Mouse (Mus musculus) hindbrain, embryonic 11.5 days (tissue): ENCODE data around the gene Cap2. TPM values are rescaled to one million over a fixed set of nuclear protein-coding genes. Genes with fewer than 3 reads are reported as not detected.

Experiments
- ATAC-seq: fragments of 200-750 bp; cut with Nextera tagmentation; 2 replicates; pipeline ENCODE4 v1.8.0; 2017; ENCODE audit warnings: mild to moderate bottlenecking, moderate TSS enrichment, moderate library complexity; ENCODE audit not compliant: low FRiP score
- DNase-seq: peaks from one replicate; pipeline ENCODE4 v3.0.0-alpha.2; 2015; ENCODE audit warnings: low spot score
- H3K27ac ChIP-seq: fragments of 300-500 bp; sonication (generic); 2 replicates; pipeline ENCODE4 v1.5.1; 2014; ENCODE audit warnings: mild to moderate bottlenecking, low read depth, low read length
- H3K27me3 ChIP-seq: fragments of 300-500 bp; sonication (generic); 2 replicates; pipeline ENCODE4 v1.6.1; 2014; ENCODE audit warnings: mild to moderate bottlenecking, low read length, moderate library complexity, mixed read lengths; ENCODE audit not compliant: control insufficient read depth, insufficient read depth
- H3K36me3 ChIP-seq: fragments of 300-500 bp; sonication (generic); 2 replicates; pipeline ENCODE4 v1.6.1; 2014; ENCODE audit warnings: mild to moderate bottlenecking, low read length, moderate library complexity, mixed read lengths; ENCODE audit not compliant: control insufficient read depth, insufficient read depth
- H3K4me1 ChIP-seq: fragments of 300-500 bp; sonication (generic); replicated peaks from 2 replicates; pipeline ENCODE4 v1.6.1; 2014; ENCODE audit warnings: low read length, mixed read lengths; ENCODE audit not compliant: control insufficient read depth, insufficient read depth
- H3K4me2 ChIP-seq: fragments of 300-500 bp; sonication (generic); replicated peaks from 2 replicates; pipeline ENCODE4 v1.6.1; 2014; ENCODE audit warnings: mild to moderate bottlenecking, low read depth, low read length
- H3K4me3 ChIP-seq: fragments of 300-500 bp; sonication (generic); 2 replicates; pipeline ENCODE4 v1.5.1; 2014; ENCODE audit warnings: low read depth, low read length
- H3K9ac ChIP-seq: fragments of 300-500 bp; sonication (generic); 2 replicates; pipeline ENCODE4 v1.6.1; 2014; ENCODE audit warnings: low read depth, low read length
- H3K9me3 ChIP-seq: fragments of 300-500 bp; sonication (generic); 2 replicates; pipeline ENCODE4 v1.6.1; 2016; ENCODE audit warnings: low read length; ENCODE audit not compliant: control insufficient read depth
- WGBS: fragments of 180-500 bp; shearing (Covaris S2); extraction: QIAGEN DNeasy Blood & Tissue Kit; methylation state at CpG from one replicate; pipeline ENCODE4 v1.1.7; 2014; 5-methylcytosine and 5-hydroxymethylcytosine counted together
- polyA plus RNA-seq: library from polyadenylated mRNA; unstranded; fragments of >200 nt; fragmentation: Nextera tagmentation; extraction: Ambion mirVana; gene quantifications from 2 replicates; pipeline ENCODE4 v1.2.1, GENCODE M21; 2014

Cap2 gene
- polyA plus RNA-seq, 1 experiment from 2014 or later, result 7.1 TPM

DNA sequence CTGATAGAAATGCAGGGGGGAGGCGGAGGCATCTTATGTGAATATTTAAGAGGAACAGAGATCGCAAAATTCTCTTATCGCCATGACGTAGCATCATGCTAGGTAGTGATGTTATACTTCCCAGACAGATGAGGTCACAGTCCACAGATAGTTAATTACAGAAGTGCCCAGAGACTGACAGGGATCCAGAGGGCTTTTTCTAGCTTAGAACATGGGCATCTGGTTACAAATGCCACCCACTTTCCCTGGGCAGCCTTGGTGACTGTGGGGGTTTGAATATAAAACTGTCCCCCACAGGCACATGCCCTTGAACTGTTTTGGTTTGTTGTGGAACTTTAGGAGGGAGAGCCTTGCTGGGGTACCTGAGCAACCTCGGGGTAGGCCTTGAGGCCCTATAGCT is 87.0 kb downstream of the Cap2 start:
- Histone ChIP-seq H3K9me3 (no peaks in the 10 kb centered on the region), H3K36me3 (no peaks in the 10 kb centered on the region), H3K27me3 (no peaks in the 10 kb centered on the region), H3K4me3 (no peak overlapping the region), H3K4me2 (no peak overlapping the region), H3K4me1 (no peaks in the 10 kb centered on the region), H3K9ac (no peak overlapping the region), H3K27ac (no peak overlapping the region)
- no peak for ATAC-seq
- 89% methylated on average over 5 of the region's 5 CpGs for WGBS
- no peak for DNase-seq

DNA sequence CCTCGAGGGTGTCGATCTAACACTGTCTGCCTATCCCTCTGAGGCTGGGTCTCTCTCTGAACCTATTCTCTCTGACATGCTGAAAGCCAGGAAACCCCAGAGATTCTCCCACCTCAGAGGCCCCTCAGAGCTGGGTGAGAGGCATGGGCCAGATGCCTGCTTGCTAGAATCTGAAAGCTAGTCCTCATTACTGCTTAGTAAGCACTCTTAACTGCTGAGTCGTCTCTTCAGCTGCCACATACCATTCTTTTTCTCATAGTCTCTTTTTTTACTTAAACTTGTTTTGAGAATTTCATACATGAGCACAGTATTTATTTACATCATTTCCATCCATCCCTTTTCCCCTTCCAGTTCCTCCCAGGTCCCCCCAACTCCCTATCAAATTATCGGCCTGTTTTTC is 89.2 kb downstream of the Cap2 start:
- H3K27ac ChIP-seq, result no peak overlapping the region
- no peak overlapping the region for H3K4me2 ChIP-seq
- no peaks in the 10 kb centered on the region for H3K36me3 ChIP-seq
- H3K9me3 ChIP-seq, result no peaks in the 10 kb centered on the region
- no peak overlapping the region for H3K4me3 ChIP-seq
- no peaks in the 10 kb centered on the region for H3K4me1 ChIP-seq
- no peak overlapping the region for H3K9ac ChIP-seq
- WGBS, result 91% methylated on average over 4 of the region's 4 CpGs
- no peak for DNase-seq
- H3K27me3 ChIP-seq, result no peaks in the 10 kb centered on the region
- no peak for ATAC-seq

- 83% methylated on average over 5 of the region's 5 CpGs for WGBS
- no peak overlapping the region for H3K9ac ChIP-seq
- H3K36me3 ChIP-seq, result no peaks in the 10 kb centered on the region
- H3K9me3 ChIP-seq, result no peaks in the 10 kb centered on the region
- H3K4me1 ChIP-seq, result no peaks in the 10 kb centered on the region
- no peak for ATAC-seq
- no peak overlapping the region for H3K27ac ChIP-seq
- no peak overlapping the region for H3K4me3 ChIP-seq
- no peak for DNase-seq
- H3K4me2 ChIP-seq, result no peak overlapping the region
- no peaks in the 10 kb centered on the region for H3K27me3 ChIP-seq
Measured at GRCm38 (mm10) chr13:46600694-46601093, 99.0 kb downstream of the Cap2 start.

GRCm38 (mm10) chr13:46601386-46601785 is 99.7 kb downstream of the Cap2 start:
- Histone ChIP-seq H3K4me3 (no peak overlapping the region), H3K27me3 (no peaks in the 10 kb centered on the region), H3K36me3 (no peaks in the 10 kb centered on the region), H3K27ac (no peak overlapping the region), H3K9me3 (no peaks in the 10 kb centered on the region), H3K9ac (no peak overlapping the region), H3K4me1 (no peaks in the 10 kb centered on the region), H3K4me2 (no peak overlapping the region)
- WGBS, result 82% methylated on average over 2 of the region's 2 CpGs
- no peak for DNase-seq
- no peak for ATAC-seq

DNA sequence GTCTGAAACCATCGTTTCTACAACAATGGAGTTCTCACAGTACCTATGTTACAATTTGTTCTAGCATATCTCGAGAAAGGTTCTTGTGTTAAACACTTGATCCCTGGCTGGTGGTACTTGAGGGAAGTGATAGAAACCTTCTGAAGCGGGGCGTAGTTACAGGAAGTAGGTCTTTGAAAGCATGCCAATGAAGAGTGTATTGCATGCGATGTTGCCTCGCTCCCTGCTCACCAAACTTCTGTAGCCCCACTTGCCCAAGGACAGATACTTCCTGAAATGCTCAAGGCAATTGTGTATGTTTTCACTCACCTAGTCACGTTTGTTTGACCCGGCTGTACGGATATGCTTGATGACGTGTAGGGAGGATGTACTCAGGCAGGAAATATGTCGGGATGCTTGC is 101.0 kb downstream of the Cap2 start:
- DNase-seq, result no peak
- H3K4me1 ChIP-seq, result no peaks in the 10 kb centered on the region
- no peak overlapping the region for H3K4me2 ChIP-seq
- no peak for ATAC-seq
- WGBS, result 90% methylated on average over 11 of the region's 11 CpGs
- H3K27me3 ChIP-seq, result no peaks in the 10 kb centered on the region
- no peaks in the 10 kb centered on the region for H3K9me3 ChIP-seq
- H3K27ac ChIP-seq, result no peak overlapping the region
- no peak overlapping the region for H3K9ac ChIP-seq
- H3K4me3 ChIP-seq, result no peak overlapping the region
- no peaks in the 10 kb centered on the region for H3K36me3 ChIP-seq

DNA sequence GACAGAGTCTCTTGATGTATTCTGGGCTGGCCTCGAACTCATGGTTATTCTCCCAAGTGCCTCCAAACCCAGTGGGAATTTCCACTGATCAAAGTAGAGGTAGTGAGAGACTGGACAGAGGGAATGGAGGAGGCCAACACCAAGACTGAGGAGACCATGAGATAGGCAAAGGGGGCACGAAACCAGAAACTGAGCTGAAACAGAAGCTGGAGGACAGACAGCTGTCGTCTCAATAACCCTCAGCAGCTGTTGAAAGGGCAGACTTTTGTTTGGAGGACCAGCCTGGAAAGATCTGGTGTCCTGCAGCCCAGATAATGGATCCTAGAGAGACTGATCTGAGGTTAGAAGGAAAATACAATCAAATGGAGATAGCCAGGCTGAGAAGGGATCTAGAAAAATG is 109.4 kb downstream of the Cap2 start:
- no peak for DNase-seq
- no peaks in the 10 kb centered on the region for H3K9me3 ChIP-seq
- H3K27ac ChIP-seq, result no peak overlapping the region
- WGBS, result 70% methylated on average over 3 of the region's 3 CpGs
- ATAC-seq, result no peak
- H3K4me1 ChIP-seq, result no peaks in the 10 kb centered on the region
- H3K36me3 ChIP-seq, result no peaks in the 10 kb centered on the region
- H3K4me2 ChIP-seq, result no peak overlapping the region
- H3K9ac ChIP-seq, result no peak overlapping the region
- H3K4me3 ChIP-seq, result no peak overlapping the region
- no peaks in the 10 kb centered on the region for H3K27me3 ChIP-seq

GRCm38 (mm10) chr13:46613694-46614272 is 112.1 kb downstream of the Cap2 start:
- Histone ChIP-seq H3K9me3 (no peaks in the 10 kb centered on the region), H3K4me1 (no peaks in the 10 kb centered on the region), H3K27ac (no peak overlapping the region), H3K9ac (no peak overlapping the region), H3K27me3 (no peaks in the 10 kb centered on the region), H3K36me3 (no peaks in the 10 kb centered on the region), H3K4me3 (no peak overlapping the region), H3K4me2 (no peak overlapping the region)
- WGBS, result 86% methylated on average over 6 of the region's 6 CpGs
- DNase-seq, result no peak
- ATAC-seq, result no peak

GRCm38 (mm10) chr13:46616673-46617362 is 115.2 kb downstream of the Cap2 start:
- no peak overlapping the region for H3K9ac ChIP-seq
- ATAC-seq (no peak), DNase-seq (no peak)
- H3K27ac ChIP-seq, result no peak overlapping the region
- no peaks in the 10 kb centered on the region for H3K36me3 ChIP-seq
- no peaks in the 10 kb centered on the region; the same call in 1 of the 2 replicates for H3K4me1 ChIP-seq
- H3K27me3 ChIP-seq, result no peaks in the 10 kb centered on the region
- H3K9me3 ChIP-seq, result no peaks in the 10 kb centered on the region
- H3K4me2 ChIP-seq, result no peak overlapping the region
- 76% methylated on average over 19 of the region's 19 CpGs for WGBS
- no peak overlapping the region for H3K4me3 ChIP-seq

DNA sequence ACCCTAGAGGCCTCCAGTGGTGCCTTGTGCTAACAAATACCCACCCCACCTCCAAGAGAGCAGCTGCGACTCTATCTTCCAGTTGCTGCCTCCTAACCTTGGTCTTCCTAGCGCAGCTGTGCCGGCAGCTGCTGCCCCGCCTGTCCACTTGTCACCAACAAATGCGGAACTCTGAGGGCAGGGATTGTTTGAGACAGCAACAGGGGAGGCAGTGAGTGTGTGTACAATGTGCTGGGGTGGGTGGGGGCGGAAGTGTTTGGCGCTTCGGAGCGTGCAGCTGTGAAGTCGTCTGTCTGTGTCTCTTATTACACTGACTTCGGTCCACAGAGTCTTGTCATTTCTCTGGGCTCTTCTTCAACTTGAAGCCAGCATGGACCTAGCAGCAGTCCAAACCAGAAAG is 118.0 kb downstream of the Cap2 start:
- 28% methylated on average over 11 of the region's 11 CpGs for WGBS
- no peak for ATAC-seq
- peak; percentile 46 for DNase-seq

More for the DNA sequence above, 118.0 kb downstream of the Cap2 start:
- H3K36me3 ChIP-seq, result no peaks in the 10 kb centered on the region
- no peaks in the 10 kb centered on the region for H3K27me3 ChIP-seq
- no peak overlapping the region for H3K4me3 ChIP-seq
- H3K4me1 ChIP-seq, result no peaks in the 10 kb centered on the region; the same call in 1 of the 2 replicates
- no peaks in the 10 kb centered on the region for H3K9me3 ChIP-seq
- no peak overlapping the region for H3K9ac ChIP-seq
- no peak overlapping the region for H3K27ac ChIP-seq
- H3K4me2 ChIP-seq, result no peak overlapping the region
